Mouse (Mus musculus): Measurements from ENCODE around the gene Inmt. TPM values are rescaled to one million over a fixed set of nuclear protein-coding genes. Genes with fewer than 3 reads are reported as not detected.

Gene Inmt
- total and polyA plus RNA-seq, 2 experiments from 2014 or later: not detected

GRCm38 (mm10) chr6:55182655-55183430, 8.0 kb upstream of the Inmt start:
- no peak for DNase-seq (ENCODE audit: low spot score)
- no peak for TF ChIP-seq CTCF (IDR thresholded peaks at IDR 0.05)
- WGBS: 94% methylated on average over 1 of the region's 1 CpGs
- H3K4me2 ChIP-seq (ENCODE audit: low read depth, low read length, poor library complexity, severe bottlenecking): no peak overlapping the region
- H3K27me3 ChIP-seq (ENCODE audit: insufficient read depth, low read length): no peaks in the 10 kb centered on the region
- no peaks in the 10 kb centered on the region for H3K9me3 ChIP-seq (ENCODE audit: low read length)
- H3K27ac ChIP-seq (ENCODE audit: low read depth, low read length): no peak overlapping the region
- no peak overlapping the region for H3K4me3 ChIP-seq (ENCODE audit: low read depth, low read length)
- H3K36me3 ChIP-seq (ENCODE audit: insufficient read depth, low read length): no peaks in the 10 kb centered on the region
- H3K4me1 ChIP-seq (ENCODE audit: insufficient read depth, low read length): no peaks in the 10 kb centered on the region
- ATAC-seq (ENCODE audit: low FRiP score): no peak
- no peak overlapping the region for H3K9ac ChIP-seq (replicated peaks; ENCODE audit: low read length, poor library complexity, severe bottlenecking)

DNA sequence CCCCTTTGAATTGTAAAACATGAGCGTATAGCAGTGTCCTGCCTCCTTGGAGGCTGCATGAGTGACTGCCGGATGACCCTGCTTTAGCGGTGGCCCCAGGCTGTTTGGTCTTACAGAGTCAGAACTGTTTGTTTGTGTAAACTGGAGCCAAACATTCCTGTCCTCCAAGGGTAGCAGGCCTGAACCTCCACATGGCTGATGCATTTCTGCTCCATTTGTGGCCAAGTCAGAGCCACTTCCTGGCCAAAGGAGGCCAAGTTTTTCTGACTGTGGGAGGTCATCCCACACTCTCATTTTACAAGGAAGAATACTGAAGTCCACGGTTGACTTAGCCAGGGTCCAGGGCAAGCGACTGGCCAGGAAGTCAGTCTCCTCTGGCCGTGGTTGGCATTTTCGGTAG, 4.7 kb upstream of the Inmt start:
- H3K4me3 ChIP-seq (ENCODE audit: low read depth, low read length): no peak overlapping the region
- no peak for TF ChIP-seq CTCF (IDR thresholded peaks at IDR 0.05)
- DNase-seq (ENCODE audit: low spot score) (no peak), ATAC-seq (ENCODE audit: low FRiP score) (no peak)
- H3K4me1 ChIP-seq (ENCODE audit: insufficient read depth, low read length): no peaks in the 10 kb centered on the region
- H3K27ac ChIP-seq (ENCODE audit: low read depth, low read length): no peak overlapping the region
- H3K36me3 ChIP-seq (ENCODE audit: insufficient read depth, low read length): no peaks in the 10 kb centered on the region
- no peak overlapping the region for H3K4me2 ChIP-seq (ENCODE audit: low read depth, low read length, poor library complexity, severe bottlenecking)
- no peaks in the 10 kb centered on the region for H3K9me3 ChIP-seq (ENCODE audit: low read length)
- 86% methylated on average over 7 of the region's 7 CpGs for WGBS
- H3K27me3 ChIP-seq (ENCODE audit: insufficient read depth, low read length): no peaks in the 10 kb centered on the region
- no peak overlapping the region for H3K9ac ChIP-seq (replicated peaks; ENCODE audit: low read length, poor library complexity, severe bottlenecking)

DNA sequence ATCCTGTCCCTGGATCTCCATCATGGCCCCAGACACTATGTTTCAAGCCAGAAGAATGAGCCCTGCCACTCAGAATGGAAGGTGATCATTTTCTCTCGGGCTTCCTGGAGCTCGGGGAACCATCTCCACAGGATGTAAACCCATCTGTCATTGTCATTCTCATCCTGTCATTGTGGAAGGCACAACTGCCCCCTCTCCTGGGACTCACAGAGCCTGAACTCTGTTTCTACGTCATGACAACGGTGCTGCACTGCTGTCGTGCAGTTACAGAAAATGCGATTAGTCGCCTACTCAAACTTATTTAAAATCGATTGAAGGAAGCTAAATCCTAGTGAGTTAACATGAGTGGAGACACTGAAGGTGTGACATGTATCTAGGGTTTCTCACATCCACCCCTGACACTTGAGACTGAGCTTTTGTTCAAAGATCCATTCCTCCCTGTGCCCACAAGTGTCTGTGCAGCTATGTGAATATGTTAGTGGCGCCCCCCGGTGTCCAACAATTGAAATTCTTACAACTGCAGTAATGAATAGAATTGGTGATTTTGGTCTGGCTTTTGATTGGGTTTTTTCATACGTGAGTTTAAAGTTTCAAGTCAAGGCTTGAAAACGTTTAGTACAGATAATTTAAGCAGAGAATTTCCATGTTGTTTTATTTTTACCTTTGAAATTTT, 2.4 kb upstream of the Inmt start:
- ATAC-seq (ENCODE audit: low FRiP score) (no peak), DNase-seq (ENCODE audit: low spot score) (peak; percentile 32)
- Histone ChIP-seq H3K27ac (ENCODE audit: low read depth, low read length) (no peak overlapping the region), H3K4me2 (ENCODE audit: low read depth, low read length, poor library complexity, severe bottlenecking) (no peak overlapping the region), H3K9me3 (ENCODE audit: low read length) (no peaks in the 10 kb centered on the region), H3K9ac (replicated peaks; ENCODE audit: low read length, poor library complexity, severe bottlenecking) (no peak overlapping the region), H3K4me1 (ENCODE audit: insufficient read depth, low read length) (no peaks in the 10 kb centered on the region), H3K4me3 (ENCODE audit: low read depth, low read length) (no peak overlapping the region), H3K27me3 (ENCODE audit: insufficient read depth, low read length) (no peaks in the 10 kb centered on the region), H3K36me3 (ENCODE audit: insufficient read depth, low read length) (no peaks in the 10 kb centered on the region)
- TF ChIP-seq CTCF (IDR thresholded peaks at IDR 0.05): peak; percentile 62
- WGBS: 43% methylated on average over 12 of the region's 12 CpGs

DNA sequence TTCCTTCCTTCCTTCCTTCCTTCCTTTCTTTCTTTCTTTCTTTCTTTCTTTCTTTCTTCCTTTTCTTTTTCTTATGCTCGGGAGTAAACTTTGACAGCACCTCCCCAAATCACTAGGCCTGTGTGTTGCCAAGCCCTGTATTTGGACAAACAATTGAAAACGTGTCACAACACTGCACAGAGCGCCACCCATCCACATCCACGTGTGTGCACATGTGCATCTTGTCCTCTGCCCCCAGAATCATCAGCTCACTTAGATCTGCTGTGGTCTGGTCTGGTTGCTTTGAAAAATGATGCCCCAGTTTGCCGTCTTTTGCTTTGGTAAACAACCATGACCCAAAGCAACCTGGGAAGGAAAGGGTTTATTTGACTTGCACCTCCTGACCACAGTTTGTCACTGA, 1.0 kb upstream of the Inmt start:
- no peak for TF ChIP-seq CTCF (IDR thresholded peaks at IDR 0.05)
- no peak overlapping the region for H3K9ac ChIP-seq (replicated peaks; ENCODE audit: low read length, poor library complexity, severe bottlenecking)
- 65% methylated on average over 5 of the region's 5 CpGs for WGBS

DNA sequence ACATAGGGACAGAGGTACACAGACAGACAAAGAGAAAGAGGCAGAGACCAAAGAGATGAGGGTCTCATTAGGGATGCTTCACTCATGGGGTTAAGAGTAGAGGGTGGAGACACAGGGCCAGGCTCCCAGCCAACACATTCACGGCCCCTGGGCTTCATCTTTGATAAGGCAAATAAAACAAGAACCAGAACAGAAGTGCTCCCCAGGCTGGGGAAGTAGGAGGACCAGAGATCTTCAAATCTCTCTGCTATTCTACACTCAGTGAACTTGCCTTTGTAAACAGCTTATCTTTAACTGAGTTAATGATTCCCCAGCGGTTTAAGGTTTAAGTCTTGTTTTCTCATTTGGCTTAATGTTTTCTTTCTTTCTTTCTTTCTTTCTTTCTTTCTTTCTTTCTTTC, 613 bp upstream of the Inmt start:
- no peak for TF ChIP-seq CTCF (IDR thresholded peaks at IDR 0.05)

More for the DNA sequence above, 1.0 kb upstream of the Inmt start:
- no peak overlapping the region for H3K27ac ChIP-seq (ENCODE audit: low read depth, low read length)
- H3K27me3 ChIP-seq (ENCODE audit: insufficient read depth, low read length): no peaks in the 10 kb centered on the region
- H3K4me2 ChIP-seq (ENCODE audit: low read depth, low read length, poor library complexity, severe bottlenecking): no peak overlapping the region
- H3K36me3 ChIP-seq (ENCODE audit: insufficient read depth, low read length): no peaks in the 10 kb centered on the region
- H3K4me3 ChIP-seq (ENCODE audit: low read depth, low read length): no peak overlapping the region
- DNase-seq (ENCODE audit: low spot score) (no peak), ATAC-seq (ENCODE audit: low FRiP score) (no peak)
- H3K9me3 ChIP-seq (ENCODE audit: low read length): no peaks in the 10 kb centered on the region
- H3K4me1 ChIP-seq (ENCODE audit: insufficient read depth, low read length): no peaks in the 10 kb centered on the region

GRCm38 (mm10) chr6:55173941-55174349, 898 bp downstream of the Inmt start:
- DNase-seq (ENCODE audit: low spot score) (no peak), ATAC-seq (ENCODE audit: low FRiP score) (no peak)
- WGBS: 39% methylated on average over 3 of the region's 3 CpGs
- no peak overlapping the region for H3K4me2 ChIP-seq (ENCODE audit: low read depth, low read length, poor library complexity, severe bottlenecking)
- H3K9me3 ChIP-seq (ENCODE audit: low read length): no peaks in the 10 kb centered on the region
- no peaks in the 10 kb centered on the region for H3K4me1 ChIP-seq (ENCODE audit: insufficient read depth, low read length)
- no peak overlapping the region for H3K27ac ChIP-seq (ENCODE audit: low read depth, low read length)
- TF ChIP-seq CTCF (IDR thresholded peaks at IDR 0.05): no peak
- no peak overlapping the region for H3K9ac ChIP-seq (replicated peaks; ENCODE audit: low read length, poor library complexity, severe bottlenecking)
- no peaks in the 10 kb centered on the region for H3K27me3 ChIP-seq (ENCODE audit: insufficient read depth, low read length)
- no peaks in the 10 kb centered on the region for H3K36me3 ChIP-seq (ENCODE audit: insufficient read depth, low read length)
- no peak overlapping the region for H3K4me3 ChIP-seq (ENCODE audit: low read depth, low read length)

More for the DNA sequence above, 613 bp upstream of the Inmt start:
- 57% methylated on average over 2 of the region's 2 CpGs for WGBS
- no peak overlapping the region for H3K27ac ChIP-seq (ENCODE audit: low read depth, low read length)
- no peak overlapping the region for H3K4me2 ChIP-seq (ENCODE audit: low read depth, low read length, poor library complexity, severe bottlenecking)
- ATAC-seq (ENCODE audit: low FRiP score) (no peak), DNase-seq (ENCODE audit: low spot score) (no peak)
- no peaks in the 10 kb centered on the region for H3K9me3 ChIP-seq (ENCODE audit: low read length)
- H3K36me3 ChIP-seq (ENCODE audit: insufficient read depth, low read length): no peaks in the 10 kb centered on the region
- H3K27me3 ChIP-seq (ENCODE audit: insufficient read depth, low read length): no peaks in the 10 kb centered on the region
- H3K9ac ChIP-seq (replicated peaks; ENCODE audit: low read length, poor library complexity, severe bottlenecking): no peak overlapping the region
- no peaks in the 10 kb centered on the region for H3K4me1 ChIP-seq (ENCODE audit: insufficient read depth, low read length)
- H3K4me3 ChIP-seq (ENCODE audit: low read depth, low read length): no peak overlapping the region
